Mouse (Mus musculus): ENCODE measurements around the gene Arl4d. TPM values are rescaled to one million over a fixed set of nuclear protein-coding genes. Genes with fewer than 3 reads are reported as not detected.
"Not testable (repeated sequence)": the region's sequence is repeated elsewhere in the genome, so short reads cannot be mapped to it uniquely, and the experiment has no call there.

Arl4d gene
- total RNA-seq (2017), result 2.2 and 2.7 TPM in 2 replicates

- ATAC-seq (ENCODE audit: extremely low read depth, insufficient number of reproducible peaks, low FRiP score, poor library complexity, severe bottlenecking), result peak; percentile 97
These were observed at the start of gene Arl4d for GRCm38 (mm10) chr11:101664825-101665635. Arl4d (plus strand) TSS chr11:101665541.

- no peak for ATAC-seq (ENCODE audit: extremely low read depth, insufficient number of reproducible peaks, low FRiP score, poor library complexity, severe bottlenecking)
These were observed 49.2 kb upstream of the Arl4d start for GRCm38 (mm10) chr11:101616104-101616503.

GRCm38 (mm10) chr11:101616948-101617767, 48.2 kb upstream of the Arl4d start:
- ATAC-seq (ENCODE audit: extremely low read depth, insufficient number of reproducible peaks, low FRiP score, poor library complexity, severe bottlenecking), result no peak

- ATAC-seq (ENCODE audit: extremely low read depth, insufficient number of reproducible peaks, low FRiP score, poor library complexity, severe bottlenecking), result no peak
These were observed 47.5 kb upstream of the Arl4d start for GRCm38 (mm10) chr11:101617849-101618248.

GRCm38 (mm10) chr11:101618596-101618995, 46.7 kb upstream of the Arl4d start:
- no peak for ATAC-seq (ENCODE audit: extremely low read depth, insufficient number of reproducible peaks, low FRiP score, poor library complexity, severe bottlenecking)

GRCm38 (mm10) chr11:101620022-101620655, 45.2 kb upstream of the Arl4d start:
- not testable (repeated sequence) for ATAC-seq (ENCODE audit: extremely low read depth, insufficient number of reproducible peaks, low FRiP score, poor library complexity, severe bottlenecking)

- ATAC-seq (ENCODE audit: extremely low read depth, insufficient number of reproducible peaks, low FRiP score, poor library complexity, severe bottlenecking), result peak; percentile 3; the same call in 1 of the 2 replicates
These were observed 38.7 kb upstream of the Arl4d start for GRCm38 (mm10) chr11:101626649-101626994.

- peak; percentile 68 for ATAC-seq (ENCODE audit: extremely low read depth, insufficient number of reproducible peaks, low FRiP score, poor library complexity, severe bottlenecking)
These were observed 38.1 kb upstream of the Arl4d start, which contains the start of gene Rdm1 for GRCm38 (mm10) chr11:101626995-101627856. Rdm1 (plus strand) TSS chr11:101627195.

- ATAC-seq (ENCODE audit: extremely low read depth, insufficient number of reproducible peaks, low FRiP score, poor library complexity, severe bottlenecking), result peak; percentile 36
These were observed 37.3 kb upstream of the Arl4d start for GRCm38 (mm10) chr11:101627857-101628559.

GRCm38 (mm10) chr11:101628733-101629417, 36.5 kb upstream of the Arl4d start:
- ATAC-seq (ENCODE audit: extremely low read depth, insufficient number of reproducible peaks, low FRiP score, poor library complexity, severe bottlenecking), result not testable (repeated sequence)

- no peak for ATAC-seq (ENCODE audit: extremely low read depth, insufficient number of reproducible peaks, low FRiP score, poor library complexity, severe bottlenecking)
These were observed 29.7 kb upstream of the Arl4d start for GRCm38 (mm10) chr11:101635660-101636059.

- no peak for ATAC-seq (ENCODE audit: extremely low read depth, insufficient number of reproducible peaks, low FRiP score, poor library complexity, severe bottlenecking)
These were observed 25.6 kb upstream of the Arl4d start for GRCm38 (mm10) chr11:101639761-101640160.

GRCm38 (mm10) chr11:101640857-101641709, 24.3 kb upstream of the Arl4d start:
- ATAC-seq (ENCODE audit: extremely low read depth, insufficient number of reproducible peaks, low FRiP score, poor library complexity, severe bottlenecking), result peak; percentile 37

GRCm38 (mm10) chr11:101641710-101642642, 23.4 kb upstream of the Arl4d start:
- ATAC-seq (ENCODE audit: extremely low read depth, insufficient number of reproducible peaks, low FRiP score, poor library complexity, severe bottlenecking), result peak; percentile 65

- ATAC-seq (ENCODE audit: extremely low read depth, insufficient number of reproducible peaks, low FRiP score, poor library complexity, severe bottlenecking), result no peak
These were observed 22.4 kb upstream of the Arl4d start for GRCm38 (mm10) chr11:101642931-101643330.

- ATAC-seq (ENCODE audit: extremely low read depth, insufficient number of reproducible peaks, low FRiP score, poor library complexity, severe bottlenecking), result no peak
These were observed 20.8 kb upstream of the Arl4d start for GRCm38 (mm10) chr11:101644591-101644990.
